Mouse (Mus musculus): ENCODE measurements at regions not wholly inside any gene's neighbourhood (a gene's known extent, or its start where the extent isn't known, plus 50 kb on each side); places are given as distances from the start of the nearest gene placed in this dataset.

DNA sequence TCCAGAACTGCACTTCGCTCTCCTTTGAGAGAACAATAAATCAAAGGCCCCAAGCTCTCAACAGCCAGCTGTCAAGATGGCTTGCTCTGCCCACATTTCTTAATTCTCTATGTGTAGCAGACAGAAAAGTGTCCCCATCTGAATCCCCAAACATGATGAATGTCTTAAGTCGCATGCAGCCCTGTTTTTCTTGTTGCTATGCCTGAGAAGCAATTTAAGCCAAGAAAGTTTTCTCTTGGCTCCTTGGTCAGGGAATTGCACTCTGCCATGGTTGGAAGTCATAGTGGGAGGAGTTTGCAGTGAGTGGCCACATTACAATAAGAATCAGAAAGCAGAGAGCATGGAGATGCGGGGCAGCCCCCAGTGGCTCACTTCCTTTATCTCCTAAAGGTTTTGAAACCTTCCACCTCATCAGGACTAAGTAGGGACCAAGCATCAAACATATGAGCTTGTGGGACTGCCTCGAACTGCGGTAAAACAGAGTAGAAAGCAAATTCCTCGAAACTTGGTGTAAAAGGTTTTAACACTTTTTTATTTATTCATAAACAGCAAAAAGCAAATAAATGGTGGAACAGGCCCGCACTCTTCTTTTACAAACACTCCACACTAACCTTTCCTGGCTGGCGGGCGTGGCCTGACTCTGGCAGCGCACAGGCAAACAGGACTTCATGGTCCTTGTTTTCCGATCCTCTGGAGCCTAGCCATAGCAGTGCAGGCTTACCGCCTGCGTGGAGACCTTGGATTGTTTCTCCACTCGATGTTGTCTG, 227.4 kb downstream of the Ankrd50 start:
- no peak for DNase-seq (ENCODE audit: low spot score in 2 of 2)

DNA sequence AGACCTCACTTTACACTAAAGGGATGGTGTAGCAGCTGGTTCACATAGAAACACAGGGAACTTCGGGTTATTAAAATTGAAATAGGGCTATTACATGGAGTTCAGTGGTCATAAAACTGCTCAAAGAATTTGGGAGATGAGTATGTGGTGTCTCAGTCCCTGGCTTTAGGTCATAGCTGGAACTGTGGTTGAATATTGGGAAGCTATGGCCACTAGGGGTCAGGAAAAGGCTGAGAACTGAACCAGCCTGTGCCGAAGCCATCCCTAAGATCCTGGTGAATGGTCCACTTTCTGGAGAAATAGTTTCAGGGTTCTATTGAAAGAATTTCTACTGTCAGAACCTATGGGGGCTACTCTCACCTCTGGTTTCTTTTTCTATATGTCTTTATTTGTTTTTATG, 229.0 kb downstream of the Ankrd50 start:
- DNase-seq (ENCODE audit: low spot score in 2 of 2), result peak in 1 of 2 experiments; percentile 36

DNA sequence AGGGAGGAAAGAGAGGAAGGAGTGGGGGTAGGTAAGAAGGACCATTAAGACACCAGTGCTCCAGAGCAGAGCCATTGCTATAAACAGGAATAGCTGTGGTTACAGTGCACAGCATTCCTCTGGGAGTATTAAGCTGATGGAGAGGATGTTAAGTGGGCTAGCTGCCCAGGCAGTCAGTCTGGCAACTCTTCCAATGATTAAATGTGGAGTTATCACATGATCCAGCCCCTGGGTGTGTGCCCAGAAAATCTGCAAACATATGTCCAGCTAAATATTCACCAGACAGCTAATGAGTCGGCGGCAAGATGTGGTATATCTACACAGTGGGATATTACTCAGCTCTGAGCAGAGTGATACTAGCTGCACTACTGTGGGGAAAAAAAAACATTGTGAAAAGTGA, 229.7 kb downstream of the Ankrd50 start:
- no peak for DNase-seq (ENCODE audit: low spot score in 2 of 2)

DNA sequence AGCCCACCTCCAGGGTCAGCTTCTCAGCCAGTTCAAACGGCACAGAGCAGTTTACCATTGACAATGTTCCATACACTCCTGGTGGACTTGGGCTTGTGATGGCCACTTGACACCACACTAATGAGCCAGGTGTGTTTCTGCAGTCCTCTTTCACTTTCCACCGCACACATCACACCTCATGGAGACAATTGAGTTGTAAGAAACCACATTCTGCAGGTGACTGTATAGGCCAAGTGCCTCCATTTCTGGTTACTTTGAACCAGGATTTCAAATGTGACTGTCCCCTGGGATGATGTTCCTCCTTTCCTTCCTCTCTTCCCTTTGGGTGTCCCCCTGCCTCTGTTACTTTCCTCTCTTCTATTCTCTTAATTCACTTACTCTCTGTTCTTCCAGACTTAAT, 233.1 kb downstream of the Ankrd50 start:
- no peak for DNase-seq (ENCODE audit: low spot score in 2 of 2)

DNA sequence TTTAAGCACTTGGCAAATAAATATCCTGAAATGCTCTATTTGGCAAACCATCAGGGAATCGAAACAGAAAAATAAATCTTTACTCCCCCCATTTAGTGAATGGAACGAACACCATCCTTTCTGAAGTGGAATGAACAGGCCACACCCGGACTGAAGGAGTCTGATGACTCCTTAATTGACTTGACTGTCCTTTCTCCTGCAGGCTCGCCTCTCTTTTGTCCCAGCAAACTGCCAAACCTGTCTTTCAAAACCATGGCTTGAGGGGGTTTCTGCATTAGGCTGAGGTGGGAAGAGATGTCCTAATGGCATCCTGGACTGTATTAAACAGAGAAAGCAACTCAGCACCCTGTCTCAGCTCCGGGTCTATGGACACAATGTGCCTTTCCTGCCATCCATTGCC, 234.1 kb downstream of the Ankrd50 start:
- no peak for DNase-seq (ENCODE audit: low spot score in 2 of 2)

DNA sequence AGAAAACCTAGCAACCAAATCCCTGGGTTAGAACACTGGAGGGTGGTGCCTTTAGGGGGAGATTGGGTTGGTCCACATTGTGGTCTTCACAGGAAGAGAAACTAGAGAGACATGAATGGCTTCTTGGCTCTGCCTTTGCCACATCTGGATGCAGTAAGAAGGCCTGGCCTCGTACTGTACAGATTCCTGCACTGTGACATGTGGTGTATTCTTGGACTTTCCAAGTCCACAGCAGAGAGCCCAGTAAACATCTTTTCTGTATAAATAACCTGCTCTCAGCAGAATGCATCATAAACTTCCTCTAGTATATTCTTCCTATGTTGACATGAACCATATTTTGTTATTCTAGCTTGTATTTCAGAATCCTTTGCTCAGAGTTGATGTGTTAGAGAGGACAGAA, 235.7 kb downstream of the Ankrd50 start:
- DNase-seq (ENCODE audit: low spot score in 2 of 2), result no peak

DNA sequence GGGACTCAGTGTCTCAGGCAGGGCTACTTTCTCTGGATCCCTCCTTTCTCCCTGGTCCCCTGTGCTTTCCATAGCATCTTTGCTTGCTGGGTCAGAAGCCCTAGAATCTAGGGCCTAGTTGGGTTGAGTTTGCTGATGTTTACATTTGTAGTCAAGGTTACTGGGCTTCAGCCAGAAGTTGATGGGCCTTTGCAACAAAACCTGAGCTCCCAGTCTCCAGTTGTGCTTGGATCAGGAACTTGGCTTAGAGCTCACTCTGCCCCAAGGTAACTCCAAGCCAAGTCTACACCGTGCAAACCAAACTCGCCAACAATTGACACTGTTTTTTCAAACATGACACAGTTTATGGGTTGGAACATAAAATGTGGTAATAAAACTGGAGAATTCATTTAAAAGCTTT, 238.2 kb downstream of the Ankrd50 start:
- no peak for DNase-seq (ENCODE audit: low spot score in 2 of 2)

DNA sequence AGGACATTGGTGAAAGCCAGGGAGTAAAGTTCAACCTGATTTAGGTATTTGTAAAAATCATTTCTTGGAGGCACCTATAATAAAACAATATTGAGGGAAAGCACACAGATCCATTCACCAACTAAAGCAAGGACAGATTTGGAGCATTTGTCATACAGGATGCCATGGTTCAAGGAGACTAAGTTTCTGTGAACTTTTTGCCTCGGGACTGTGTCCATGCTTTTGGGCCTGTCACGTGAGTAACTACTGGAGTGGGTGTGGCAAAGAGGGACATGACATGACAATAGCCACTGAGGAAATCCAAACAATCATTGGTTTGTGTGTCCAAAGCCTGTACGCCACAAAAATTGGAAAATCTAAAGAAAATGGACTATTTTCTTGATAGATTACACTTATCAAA, 241.4 kb downstream of the Ankrd50 start:
- no peak for DNase-seq (ENCODE audit: low spot score in 2 of 2)

DNA sequence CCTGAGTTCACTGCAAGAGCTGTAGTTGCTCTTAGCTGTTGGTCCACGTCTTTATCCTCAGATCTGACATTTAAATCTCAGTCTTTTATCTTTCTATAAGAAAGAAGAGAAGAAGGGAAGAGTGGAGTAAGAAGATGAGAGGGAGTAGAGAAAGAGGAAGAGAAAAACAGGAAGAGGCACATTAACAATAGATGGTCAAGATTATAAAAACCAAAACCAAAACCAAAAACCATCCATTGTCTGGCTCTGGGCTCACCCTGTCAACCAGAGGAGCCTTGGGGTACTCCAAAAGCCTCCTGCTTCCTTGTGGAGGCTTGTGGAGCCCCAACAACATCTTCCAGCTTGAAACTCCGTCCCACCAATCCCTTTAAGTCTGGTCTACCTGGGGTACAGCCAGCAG, 247.0 kb downstream of the Ankrd50 start:
- DNase-seq (ENCODE audit: low spot score in 2 of 2), result no peak

DNA sequence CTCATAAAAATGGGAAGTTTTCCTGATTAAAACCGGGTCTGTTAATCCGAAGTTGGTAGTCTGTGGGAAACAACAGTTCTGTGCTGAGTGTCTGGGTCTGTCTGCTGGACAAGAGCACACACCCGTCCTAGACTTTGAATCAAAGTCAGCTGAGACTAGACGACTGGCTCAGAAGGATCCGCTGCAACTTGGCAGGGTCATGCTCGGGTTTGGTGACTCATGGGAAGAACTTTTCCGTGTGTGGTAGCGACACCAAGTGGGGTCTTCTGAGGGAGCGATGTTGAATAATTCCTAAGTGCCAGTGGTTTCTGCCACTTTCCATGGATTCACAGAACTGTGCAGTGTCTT, 248.9 kb downstream of the Ankrd50 start:
- DNase-seq (ENCODE audit: low spot score in 2 of 2), result no peak

DNA sequence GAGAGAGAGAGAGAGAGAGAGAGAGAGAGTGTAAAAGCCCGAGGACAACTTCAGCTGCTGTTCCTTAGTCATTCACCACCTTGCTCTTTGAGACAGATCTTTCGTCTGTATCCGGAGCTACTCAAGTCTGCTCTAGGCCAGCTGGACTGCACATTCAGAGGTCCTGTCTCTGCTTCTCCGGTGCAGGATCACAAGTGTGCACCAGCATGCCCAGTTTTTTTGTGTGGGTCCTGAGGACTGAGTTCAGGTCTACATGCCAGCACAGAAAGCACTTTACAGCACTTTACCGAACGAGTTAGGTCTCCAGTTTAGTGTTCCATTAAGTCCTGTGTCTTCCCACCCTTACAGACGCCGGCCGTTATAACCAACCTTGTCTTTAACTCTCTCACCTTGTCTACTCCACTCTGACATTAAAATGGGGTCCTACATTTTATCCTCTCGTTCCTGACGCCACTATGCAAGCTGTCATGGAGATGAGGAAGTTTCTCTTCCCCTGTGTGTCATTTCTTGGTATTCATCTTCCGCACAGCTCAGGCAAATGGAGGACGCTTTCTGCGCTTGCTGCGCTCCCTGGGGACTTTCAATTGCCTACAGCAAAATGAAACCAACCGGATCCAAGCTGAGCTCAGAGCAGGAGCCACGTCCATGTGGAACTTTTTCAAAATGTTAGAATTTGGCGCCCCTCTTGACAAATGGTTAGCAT, 249.5 kb downstream of the Ankrd50 start:
- no peak for DNase-seq (ENCODE audit: low spot score in 2 of 2)

DNA sequence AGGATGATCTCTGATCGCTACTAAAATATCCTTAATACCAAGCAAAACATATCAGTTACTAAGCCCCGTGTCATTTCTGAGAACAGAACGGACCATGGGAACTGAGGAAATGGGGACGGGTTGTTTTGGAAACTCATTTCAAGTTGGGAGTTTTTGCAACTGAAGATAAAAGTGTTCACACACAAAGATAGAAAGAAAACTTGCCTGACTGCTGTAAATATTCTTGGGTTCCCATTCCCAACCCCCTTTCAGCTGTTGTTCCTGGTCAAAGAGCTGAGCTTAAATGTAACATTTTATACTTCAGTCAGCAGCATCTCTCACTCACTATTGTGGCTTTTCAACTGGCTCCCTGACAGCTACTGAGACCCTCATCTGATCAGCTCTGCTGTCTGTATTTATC, 250.1 kb downstream of the Ankrd50 start:
- DNase-seq (ENCODE audit: low spot score in 2 of 2), result no peak

DNA sequence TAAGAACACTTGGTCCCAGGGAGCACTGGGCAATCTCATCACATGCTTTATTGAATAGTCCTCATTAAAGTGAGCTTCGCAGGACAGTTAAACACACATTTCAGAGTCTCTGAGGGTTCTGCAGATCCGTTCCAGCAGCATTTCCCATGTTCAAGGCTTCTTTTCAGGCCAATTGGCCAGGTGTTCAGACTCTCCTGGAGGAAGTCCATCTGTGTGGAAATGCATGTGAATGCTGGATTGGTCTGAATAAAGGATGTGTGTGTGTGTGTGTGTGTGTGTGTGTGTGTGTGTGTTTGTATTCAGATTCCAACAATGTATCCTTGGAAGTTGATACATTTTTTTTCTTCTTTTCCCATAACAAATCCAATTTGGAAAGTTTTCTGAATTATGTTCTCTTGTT, 250.6 kb downstream of the Ankrd50 start:
- DNase-seq (ENCODE audit: low spot score in 2 of 2), result no peak

DNA sequence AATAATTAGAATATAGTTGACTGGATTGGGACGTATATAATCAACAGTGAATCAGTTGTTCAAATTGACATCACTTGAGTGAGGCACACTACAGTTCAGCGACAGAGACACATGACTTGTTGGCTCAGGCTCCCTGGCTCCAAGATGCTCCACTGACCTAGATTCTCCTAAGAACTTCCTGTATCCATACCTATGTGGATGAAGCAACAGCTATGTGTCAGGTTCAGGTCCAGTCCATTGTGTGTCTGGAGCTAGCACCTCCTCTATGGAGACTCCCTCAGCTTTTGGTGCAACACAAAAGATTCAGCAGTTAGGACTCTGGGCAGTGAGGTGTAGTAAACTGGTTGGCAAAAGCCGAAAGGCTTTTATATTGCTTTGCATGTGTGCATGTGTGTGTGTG, 251.6 kb downstream of the Ankrd50 start:
- DNase-seq (ENCODE audit: low spot score in 2 of 2), result no peak

DNA sequence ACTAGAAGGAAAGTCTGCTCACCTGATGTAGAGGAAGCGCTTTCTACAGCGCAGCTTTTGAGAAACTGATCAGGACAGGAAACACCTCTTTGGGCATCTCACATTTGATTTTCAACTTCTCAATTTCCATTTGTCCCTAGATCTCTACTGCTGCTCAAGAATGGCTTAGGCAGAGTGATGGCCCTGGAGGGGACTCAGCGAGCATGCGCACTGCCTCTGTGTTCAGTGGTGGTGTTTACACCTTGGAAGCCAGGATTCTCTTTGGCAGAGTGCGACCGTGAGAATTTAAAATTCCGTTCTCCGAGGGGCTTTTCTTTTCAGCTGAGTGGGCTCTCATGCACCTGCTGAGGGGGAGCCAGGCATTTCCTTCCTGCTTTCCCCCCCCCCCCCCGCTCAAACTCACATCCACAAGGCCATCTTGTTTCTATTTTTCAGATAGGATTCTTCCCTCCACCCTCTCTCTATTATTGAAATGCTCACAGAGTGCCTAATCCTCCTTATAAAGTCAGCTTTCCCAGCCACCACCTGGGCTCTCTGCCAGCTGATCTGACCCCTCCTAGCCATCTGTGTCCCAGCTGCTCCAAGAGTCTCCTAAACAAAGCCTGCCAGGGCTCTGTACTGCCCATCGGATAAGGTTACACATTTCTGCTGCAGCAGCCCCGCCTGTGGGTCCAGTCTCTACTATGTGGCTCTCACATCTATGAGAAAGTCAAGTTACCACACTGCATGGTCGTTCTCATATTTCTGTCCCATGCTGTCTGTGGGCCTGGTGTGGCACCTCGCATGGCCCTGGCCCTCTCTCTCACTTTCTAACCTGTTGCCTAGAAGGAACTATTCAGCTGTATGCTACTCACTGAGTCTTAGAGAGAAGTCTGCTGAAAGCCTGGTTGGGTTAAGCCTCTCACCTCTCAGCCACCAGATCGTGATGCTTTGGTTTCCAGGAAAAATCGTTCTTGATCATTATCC, 252.2 kb downstream of the Ankrd50 start:
- no peak for DNase-seq (ENCODE audit: low spot score in 2 of 2)

DNA sequence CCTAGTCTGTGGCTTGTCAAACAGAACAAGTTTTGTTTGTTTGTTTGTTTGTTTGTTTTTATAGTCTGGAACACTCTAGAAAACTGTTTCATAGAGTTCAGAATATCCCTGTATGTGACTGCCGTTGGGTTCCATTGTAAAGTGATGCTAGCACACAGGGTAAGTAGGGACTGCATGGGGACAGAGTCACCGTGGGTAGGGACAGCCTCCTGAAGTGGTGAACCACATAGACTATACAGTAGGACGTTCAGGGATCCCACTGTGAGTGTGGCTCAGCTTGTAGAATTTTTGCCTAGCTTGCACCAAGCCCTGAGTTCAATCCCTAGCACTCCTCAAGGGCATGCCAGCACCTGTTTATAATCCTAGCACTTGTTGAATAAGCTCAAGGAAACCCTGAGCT, 253.1 kb downstream of the Ankrd50 start:
- no peak for DNase-seq (ENCODE audit: low spot score in 2 of 2)

DNA sequence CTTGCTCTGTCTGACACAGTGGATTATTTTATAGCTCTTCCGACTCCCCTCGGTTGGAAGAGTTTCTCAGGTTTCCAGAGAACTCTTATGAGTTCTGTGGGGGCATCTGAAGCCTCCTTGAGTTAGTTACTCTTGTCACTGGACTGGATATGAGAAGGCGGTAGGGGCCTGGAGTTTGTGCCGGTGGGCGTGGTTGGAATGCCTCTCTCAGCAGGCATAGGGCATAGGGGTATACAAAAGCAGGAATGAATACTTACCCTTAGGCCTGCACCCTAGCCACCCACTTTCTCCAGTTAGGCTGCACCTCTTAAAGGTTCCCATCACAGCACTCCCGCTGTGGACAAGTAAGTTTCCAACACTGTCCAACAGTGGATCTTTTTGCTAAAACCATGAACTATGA, 253.8 kb downstream of the Ankrd50 start:
- no peak for DNase-seq (ENCODE audit: low spot score in 2 of 2)

DNA sequence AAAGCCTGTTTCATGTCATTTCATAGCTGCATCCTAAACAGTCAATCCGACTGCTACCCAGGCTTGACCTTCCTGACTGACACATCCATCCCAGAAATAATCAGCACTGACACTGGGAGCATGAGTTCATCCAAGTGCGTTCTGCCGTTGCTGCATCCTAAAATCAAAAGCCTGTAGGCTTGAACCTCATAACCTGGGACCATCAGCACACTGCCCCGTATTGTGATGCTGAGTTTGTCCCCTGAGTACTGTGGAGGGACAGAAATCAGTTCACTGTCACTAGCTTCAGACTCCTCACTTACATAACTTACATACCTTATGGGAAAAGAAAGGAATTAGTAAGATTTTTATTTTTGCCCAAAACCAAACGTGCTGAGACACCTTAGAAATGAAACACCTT, 255.0 kb downstream of the Ankrd50 start:
- DNase-seq (ENCODE audit: low spot score in 2 of 2), result no peak

DNA sequence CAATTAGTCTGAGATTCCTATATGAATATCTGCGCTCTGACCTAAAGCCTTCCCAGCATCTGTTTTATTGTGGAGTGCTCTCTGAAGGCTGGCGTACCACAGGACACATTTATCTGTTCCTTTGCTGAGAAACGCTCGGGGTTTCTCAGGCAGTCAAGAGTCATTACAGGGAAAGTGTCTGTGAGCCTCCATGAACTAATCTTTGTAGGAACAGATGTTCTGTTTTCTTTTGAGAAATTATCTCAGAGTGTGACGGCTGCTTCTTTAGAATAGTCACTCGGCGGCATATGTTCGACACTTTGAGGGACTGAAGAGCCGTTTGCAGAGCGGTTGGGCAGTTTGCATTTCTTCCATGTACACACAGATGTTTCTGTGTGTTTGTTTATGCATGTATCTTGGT, 255.6 kb downstream of the Ankrd50 start:
- DNase-seq (ENCODE audit: low spot score in 2 of 2), result no peak

DNA sequence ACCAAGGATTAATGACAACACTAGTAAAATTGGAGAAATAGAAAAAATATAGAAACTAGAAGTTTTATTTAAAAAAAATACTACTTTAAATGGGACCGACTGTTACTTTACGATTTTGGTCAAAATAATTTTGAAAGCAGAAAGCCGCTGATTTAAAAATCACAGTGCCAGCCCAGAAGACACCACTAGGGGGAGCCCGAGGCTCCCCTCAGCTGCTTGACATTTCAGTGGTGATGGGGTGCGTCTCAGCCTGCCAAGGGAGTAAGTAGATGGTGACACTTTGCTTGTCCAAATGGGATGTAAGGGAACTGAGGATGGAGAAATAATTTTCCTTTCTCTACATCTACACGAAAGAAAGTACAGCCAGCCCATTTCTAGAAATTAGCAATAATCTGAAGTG, 257.0 kb downstream of the Ankrd50 start:
- DNase-seq (ENCODE audit: low spot score in 2 of 2), result peak; percentile 24 to 74

DNA sequence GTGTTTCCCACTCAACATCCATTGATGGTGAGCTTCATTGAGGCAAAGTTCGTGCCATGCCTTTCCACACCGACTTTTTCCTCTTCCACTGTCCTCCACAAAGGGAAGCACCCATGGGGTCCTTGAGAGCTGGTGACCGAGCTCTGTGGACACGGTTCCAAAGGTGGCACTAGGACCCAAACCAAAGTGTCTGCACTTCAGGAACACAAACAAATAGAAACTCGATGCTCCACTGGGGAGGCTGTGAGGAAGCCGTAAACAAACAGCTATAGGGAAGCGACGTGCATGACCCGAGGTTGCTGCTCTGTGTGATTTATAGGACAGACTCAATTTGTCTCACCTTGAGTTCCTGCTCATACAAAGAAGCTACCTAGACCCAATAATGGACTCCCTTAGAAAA, 257.5 kb downstream of the Ankrd50 start:
- no peak for DNase-seq (ENCODE audit: low spot score in 2 of 2)

DNA sequence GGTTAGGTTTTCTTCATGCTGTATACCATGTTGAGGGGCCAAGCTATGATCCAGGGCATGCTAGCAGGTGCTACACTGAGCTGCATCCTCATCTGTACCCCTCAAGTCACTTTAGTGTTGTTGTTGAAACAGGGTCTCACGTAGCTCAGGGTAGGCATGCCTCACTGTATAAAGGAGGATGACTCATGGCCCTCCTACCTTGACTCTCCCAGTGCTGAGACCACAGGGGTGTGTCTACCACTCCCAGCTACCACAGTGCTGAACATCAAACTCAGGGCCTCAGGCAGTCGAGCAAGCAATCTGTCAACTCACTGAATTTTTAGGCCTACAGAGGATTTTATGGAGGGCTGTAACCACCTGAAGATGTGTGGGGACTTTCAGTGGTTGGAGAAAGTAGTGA, 258.5 kb downstream of the Ankrd50 start:
- no peak for DNase-seq (ENCODE audit: low spot score in 2 of 2)

DNA sequence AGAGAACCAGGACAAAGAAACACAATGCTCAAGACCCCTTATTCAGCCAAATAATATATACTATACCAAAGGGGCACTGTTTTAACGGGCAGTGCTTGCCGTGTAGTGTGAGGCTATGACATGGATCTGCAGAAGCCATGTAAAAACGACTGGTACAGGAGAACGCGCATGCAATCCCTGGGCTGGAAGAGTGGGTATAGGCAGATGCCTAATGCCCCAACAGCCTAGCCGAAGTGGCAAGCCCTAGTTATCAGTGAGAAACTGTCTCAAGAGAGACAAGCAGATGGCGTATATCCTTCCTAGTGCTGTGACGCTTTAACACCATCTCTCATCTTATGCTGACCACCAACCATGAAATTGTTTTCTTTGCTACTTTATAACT, 262.8 kb downstream of the Ankrd50 start:
- DNase-seq (ENCODE audit: low spot score in 2 of 2), result no peak
